Mouse (Mus musculus): ENCODE results near the gene Dnajc11.

Dnajc11 gene

GRCm38 (mm10) chr4:152009076-152010051 lies 75.9 kb downstream of the Dnajc11 start:
- DNase-seq (ENCODE audit: low spot score) = peak; percentile 74

DNA sequence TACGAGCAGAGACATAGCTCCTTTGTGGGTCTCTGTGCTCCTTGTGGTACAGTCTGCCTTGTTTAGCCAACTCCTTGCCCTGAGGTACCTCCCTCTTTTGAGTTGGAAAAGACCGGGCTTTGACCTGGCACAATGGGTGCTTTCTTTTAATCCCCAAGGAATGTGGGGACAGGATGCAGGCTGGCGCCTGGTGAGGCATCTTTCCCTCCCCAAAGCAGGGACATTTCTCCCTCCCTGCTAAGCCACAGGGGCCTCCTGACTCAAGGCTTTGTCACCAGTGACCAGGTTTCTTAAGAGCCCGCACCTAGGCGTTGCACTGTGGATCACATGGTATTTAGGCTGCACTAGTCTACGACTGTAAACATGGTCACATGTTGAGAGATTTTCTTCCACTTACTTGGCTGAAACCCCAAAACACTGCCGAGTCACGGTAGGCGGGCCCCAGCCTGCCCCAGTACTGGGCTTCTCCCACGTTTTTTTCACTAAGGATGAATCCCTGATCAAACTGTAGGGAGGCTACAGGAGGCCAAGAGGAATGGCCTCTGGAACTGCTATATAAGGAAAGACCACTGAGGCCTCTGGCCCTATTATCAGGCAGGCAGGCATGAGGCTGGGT lies 76.7 kb downstream of the Dnajc11 start:
- DNase-seq (ENCODE audit: low spot score) = no peak

GRCm38 (mm10) chr4:152010707-152011134 lies 77.2 kb downstream of the Dnajc11 start:
- no peak for DNase-seq (ENCODE audit: low spot score)

- DNase-seq (ENCODE audit: low spot score) = no peak
These were observed 77.8 kb downstream of the Dnajc11 start for GRCm38 (mm10) chr4:152011171-152011760.

DNA sequence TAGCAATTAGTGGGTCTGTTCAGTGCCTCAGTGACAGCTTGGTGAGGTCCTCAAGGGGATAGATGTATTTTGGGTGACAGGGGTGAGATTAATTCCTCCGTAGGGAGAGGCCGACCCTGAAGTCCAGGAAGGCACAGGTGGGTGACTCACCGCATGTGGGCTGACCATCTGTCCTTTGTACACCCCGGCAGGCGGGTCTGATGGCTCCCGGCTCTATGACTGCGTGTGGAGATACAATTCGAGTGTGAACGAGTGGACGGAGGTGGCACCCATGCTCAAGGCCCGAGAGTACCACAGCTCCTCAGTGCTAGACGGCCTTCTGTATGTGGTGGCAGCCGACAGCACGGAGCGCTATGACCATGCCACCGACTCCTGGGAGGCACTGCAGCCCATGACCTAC lies 78.6 kb downstream of the Dnajc11 start:
- no peak for DNase-seq (ENCODE audit: low spot score)

DNA sequence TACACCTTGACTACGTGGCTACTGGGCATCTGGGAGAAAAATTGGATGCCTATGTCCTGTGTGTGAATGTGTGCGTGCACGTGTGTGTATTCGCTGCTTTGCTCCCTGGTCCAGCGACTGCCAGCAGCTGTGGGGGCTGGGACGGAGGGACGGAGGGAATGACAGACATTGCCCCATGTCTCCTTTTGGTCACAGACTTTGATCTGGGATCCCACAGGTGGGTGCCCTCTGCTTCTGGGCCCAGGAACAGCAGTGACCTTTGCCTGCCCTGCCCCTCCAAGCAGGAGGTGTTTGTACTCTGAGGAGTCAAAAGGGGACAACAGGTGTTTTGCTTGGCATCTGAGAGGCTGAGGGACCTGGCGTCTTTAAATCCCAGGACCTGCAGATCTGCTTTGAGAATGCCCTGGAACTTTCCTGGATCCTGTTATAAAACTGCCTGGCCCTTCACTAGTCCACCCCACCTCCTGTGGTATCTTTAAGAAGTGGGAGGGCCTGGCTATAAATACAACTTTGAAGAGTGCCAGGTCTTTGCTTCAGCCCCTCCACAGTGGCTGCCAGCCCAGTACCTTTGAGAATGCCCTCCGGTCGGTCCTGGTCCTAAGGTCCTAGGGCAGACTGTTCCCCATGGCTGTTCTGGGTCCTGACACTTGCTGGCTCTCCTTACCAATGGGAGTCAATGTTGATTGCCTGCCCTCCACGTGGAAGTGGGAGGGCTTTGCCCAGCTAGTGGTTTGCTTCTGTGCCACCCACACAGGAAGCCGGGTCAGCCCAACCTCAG lies 79.7 kb downstream of the Dnajc11 start:
- no peak for DNase-seq (ENCODE audit: low spot score)

DNA sequence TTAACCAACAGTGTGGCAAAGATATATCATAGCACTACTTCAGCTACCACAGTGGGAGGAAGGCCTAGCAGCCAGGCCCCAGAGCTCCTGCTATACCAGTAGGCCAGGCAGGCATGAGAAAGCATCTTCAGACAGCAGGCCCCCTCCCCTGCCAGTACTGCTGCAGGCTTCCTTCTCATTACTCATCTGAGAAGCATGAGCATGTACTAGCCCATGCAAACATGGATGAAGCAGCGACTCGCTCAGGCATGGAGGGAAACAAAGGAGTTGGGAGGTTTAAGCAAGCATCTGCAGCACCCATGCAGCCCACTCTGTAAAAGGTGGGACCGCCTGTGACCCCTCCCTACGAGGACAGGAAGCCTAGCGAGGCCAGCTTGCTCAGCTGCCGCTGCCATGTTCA lies 85.6 kb downstream of the Dnajc11 start:
- no peak for DNase-seq (ENCODE audit: low spot score)

GRCm38 (mm10) chr4:152020024-152020423 lies 86.5 kb downstream of the Dnajc11 start:
- no peak for DNase-seq (ENCODE audit: low spot score)

- DNase-seq (ENCODE audit: low spot score) = no peak
These were observed 88.1 kb downstream of the Dnajc11 start for GRCm38 (mm10) chr4:152021568-152022097.

GRCm38 (mm10) chr4:152022506-152022905 lies 89.0 kb downstream of the Dnajc11 start:
- DNase-seq (ENCODE audit: low spot score) = no peak

DNA sequence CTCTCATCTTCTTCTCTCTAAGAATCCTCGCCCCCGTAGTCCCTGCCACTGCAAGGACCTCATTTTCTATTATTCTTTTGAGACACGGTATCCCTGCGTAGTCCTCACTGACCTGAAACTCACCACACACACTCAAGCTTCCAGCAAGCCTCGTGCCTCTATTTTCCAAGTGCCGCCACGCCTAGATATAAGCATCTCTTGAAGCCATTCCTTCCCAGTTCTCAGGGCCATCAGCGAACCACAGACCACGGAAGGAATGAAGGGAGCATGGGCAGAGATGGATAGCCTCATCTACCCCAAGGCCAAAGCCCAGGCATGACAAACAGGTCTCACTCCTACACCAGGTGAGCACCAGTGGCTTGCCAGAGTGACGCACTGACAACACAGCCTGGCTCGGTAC lies 91.0 kb downstream of the Dnajc11 start:
- no peak for DNase-seq (ENCODE audit: low spot score)

DNA sequence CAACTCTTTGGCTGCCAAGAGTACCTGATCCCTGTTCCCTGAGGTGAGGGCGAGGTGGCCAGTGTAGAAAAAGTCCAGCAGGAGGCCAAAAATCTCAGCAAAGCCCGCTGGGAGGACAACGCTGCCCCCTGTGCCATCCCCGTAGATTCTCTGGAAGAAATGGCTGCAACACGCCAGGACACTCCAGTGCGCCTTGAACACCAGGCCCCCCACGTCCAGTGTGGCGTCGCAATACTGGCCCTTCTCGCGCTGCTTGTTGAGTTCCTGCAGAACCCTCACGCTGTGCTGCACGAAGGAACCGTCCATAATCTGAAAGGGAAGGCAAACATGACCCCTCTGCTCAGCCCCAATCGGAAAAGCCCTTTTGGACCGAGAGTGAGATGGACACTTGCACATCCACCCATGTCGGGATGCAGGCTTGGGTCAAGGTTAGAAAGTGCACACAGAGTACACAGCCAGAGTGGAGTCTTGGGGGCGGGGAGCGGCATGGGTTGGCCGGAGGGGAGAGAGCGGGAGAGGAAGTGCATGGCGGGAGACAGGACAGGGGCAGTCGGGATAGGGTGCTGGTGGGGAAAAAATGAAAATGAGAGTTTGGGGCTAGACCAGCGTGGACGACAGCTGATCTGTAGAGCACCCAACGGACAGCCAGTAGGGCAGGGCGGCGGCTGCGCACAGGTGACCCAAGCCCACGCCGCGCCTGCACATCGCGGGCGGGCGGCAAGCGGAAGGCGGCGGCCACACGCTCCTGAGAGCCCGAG lies 93.4 kb downstream of the Dnajc11 start:
- no peak for DNase-seq (ENCODE audit: low spot score)

DNA sequence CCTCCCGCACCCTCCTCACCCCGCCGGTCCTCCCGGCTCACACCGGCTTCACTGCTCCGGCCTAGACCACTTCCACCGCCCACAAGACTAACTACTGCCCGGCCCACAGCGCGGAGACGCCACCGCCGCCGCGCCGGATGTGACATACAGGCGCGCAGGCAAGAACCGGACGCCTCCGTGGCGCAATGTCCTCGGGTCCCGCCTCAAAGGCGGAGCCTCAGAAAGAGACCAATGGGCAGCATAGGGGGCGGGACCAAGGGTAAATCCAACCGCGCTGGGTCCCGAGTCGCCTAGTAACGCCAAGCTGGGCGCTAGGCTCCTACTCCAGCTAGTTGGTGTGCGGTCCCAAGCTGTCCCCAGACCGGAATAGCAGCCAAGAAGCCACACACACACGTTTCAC lies 94.0 kb downstream of the Dnajc11 start, which contains the start of gene Zbtb48:
Gene Zbtb48 (minus strand): TSS at position 148 of the 400 bp plus-strand sequence.
- DNase-seq (ENCODE audit: low spot score) = peak; percentile 96

- no peak for DNase-seq (ENCODE audit: low spot score)
These were observed 95.0 kb downstream of the Dnajc11 start for GRCm38 (mm10) chr4:152028456-152028855.

GRCm38 (mm10) chr4:152029087-152029486 lies 95.6 kb downstream of the Dnajc11 start:
- no peak for DNase-seq (ENCODE audit: low spot score)

DNA sequence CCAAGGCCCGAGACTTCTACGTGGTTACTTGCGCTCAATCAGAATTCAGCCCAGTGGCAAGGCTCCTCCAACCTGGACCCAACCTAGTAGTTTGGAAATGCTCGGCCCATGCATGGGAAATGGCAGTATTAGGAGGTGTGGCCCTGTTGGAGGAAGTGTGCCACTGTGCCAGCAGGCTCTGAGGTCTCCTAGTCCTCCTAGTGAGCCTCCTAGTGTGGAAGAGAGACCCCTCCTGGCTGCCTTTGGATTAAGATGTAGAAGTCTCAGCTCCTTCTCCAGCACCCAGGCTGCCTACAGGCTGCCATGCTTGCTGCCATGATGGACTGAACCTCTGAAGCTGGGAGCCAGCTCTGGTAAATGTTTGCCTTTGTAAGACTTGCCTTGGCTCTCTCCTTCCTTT lies 96.5 kb downstream of the Dnajc11 start:
- no peak for DNase-seq (ENCODE audit: low spot score)

All from testis, postnatal 14 days (tissue).